Mouse (Mus musculus) midbrain, embryonic 16.5 days (tissue): Measurements from ENCODE around the gene Cxcr1. TPM values are rescaled to one million over a fixed set of nuclear protein-coding genes. Genes with fewer than 3 reads are reported as not detected.

Source experiments
- ATAC-seq: fragments of 200-750 bp; cut with Nextera tagmentation; 2 replicates; pipeline ENCODE4 v1.8.0; 2017; ENCODE audit warnings: moderate TSS enrichment
- H3K27ac ChIP-seq: fragments of 300-500 bp; sonication (generic); 2 replicates; pipeline ENCODE4 v1.5.1; 2014; ENCODE audit warnings: mild to moderate bottlenecking, low read length, mixed read lengths
- H3K27me3 ChIP-seq: fragments of 300-500 bp; sonication (generic); 2 replicates; pipeline ENCODE4 v1.6.1; 2014; ENCODE audit warnings: low read depth, low read length, mixed read lengths; ENCODE audit not compliant: control insufficient read depth, insufficient read depth
- H3K36me3 ChIP-seq: fragments of 300-500 bp; sonication (generic); 2 replicates; pipeline ENCODE4 v1.6.1; 2014; ENCODE audit warnings: mild to moderate bottlenecking, low read length, moderate library complexity, mixed read lengths; ENCODE audit not compliant: control insufficient read depth, insufficient read depth
- H3K4me1 ChIP-seq: fragments of 300-500 bp; sonication (generic); 2 replicates; pipeline ENCODE4 v1.6.1; 2014; ENCODE audit warnings: mild to moderate bottlenecking, low read length, mixed read lengths; ENCODE audit not compliant: control insufficient read depth, insufficient read depth
- H3K4me2 ChIP-seq: fragments of 300-500 bp; sonication (generic); 2 replicates; pipeline ENCODE4 v1.6.1; 2014; ENCODE audit warnings: mild to moderate bottlenecking, low read length, mixed read lengths
- H3K4me3 ChIP-seq: fragments of 300-500 bp; sonication (generic); 2 replicates; pipeline ENCODE4 v1.5.1; 2014; ENCODE audit warnings: low read depth, mild to moderate bottlenecking, low read length, moderate library complexity, mixed read lengths
- H3K9ac ChIP-seq: fragments of 300-500 bp; sonication (generic); 2 replicates; pipeline ENCODE4 v1.6.1; 2014; ENCODE audit warnings: low read depth, low read length, mixed read lengths
- H3K9me3 ChIP-seq: fragments of 300-500 bp; sonication (generic); replicated peaks from 2 replicates; pipeline ENCODE4 v1.6.1; 2014; ENCODE audit warnings: mild to moderate bottlenecking, low read length, mixed read lengths; ENCODE audit not compliant: control insufficient read depth, poor library complexity, severe bottlenecking
- WGBS: fragments of 180-500 bp; shearing (Covaris S2); extraction: QIAGEN DNeasy Blood & Tissue Kit; methylation state at CpG from one replicate; pipeline ENCODE4 v1.1.7; 2014; 5-methylcytosine and 5-hydroxymethylcytosine counted together
- polyA plus RNA-seq: library from polyadenylated mRNA; unstranded; fragments of >200 nt; fragmentation: Nextera tagmentation; extraction: Ambion mirVana; gene quantifications from 2 replicates; pipeline ENCODE4 v1.2.1, GENCODE M21; 2015

Cxcr1 gene
- polyA plus RNA-seq, 1 experiment from 2014 or later = not detected

DNA sequence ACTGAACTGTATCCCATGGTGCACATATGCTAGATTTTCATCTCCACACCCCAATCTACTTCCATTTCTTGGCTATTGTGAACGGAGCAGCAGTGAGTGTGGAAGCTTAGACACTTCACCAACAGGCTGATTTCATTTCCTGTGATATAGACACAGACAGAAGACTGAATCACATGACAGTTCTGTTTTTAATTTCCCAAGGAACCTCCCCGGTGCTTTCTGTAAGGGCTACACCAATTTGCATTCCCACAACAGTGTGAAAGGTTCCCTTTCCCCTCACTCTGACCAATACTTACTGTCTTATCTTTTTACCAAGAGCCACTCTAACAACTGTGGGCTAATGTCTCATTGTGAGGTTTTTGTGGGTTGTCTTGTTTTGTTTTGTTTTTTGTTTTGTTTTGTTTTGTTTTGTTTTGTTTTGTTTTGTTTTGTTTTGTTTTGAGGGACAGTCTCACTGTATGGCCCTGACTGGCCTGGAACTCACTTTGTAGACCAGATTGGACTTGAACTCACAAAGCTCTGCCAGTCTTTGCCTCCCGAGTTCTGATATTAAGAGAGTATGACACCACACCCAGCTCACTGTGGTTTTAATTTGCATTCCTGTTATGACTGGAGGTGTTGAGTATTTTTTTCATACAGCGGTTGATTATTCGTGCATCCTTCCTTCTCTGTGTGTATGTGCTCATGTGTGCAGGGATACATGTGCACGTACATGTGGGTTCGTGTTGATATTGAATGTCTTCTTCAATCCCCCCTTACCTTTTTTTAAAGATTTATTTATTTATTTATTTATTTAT is 6.8 kb upstream of the Cxcr1 start:
- no peaks in the 10 kb centered on the region for H3K36me3 ChIP-seq
- H3K9ac ChIP-seq = no peak overlapping the region
- no peak for ATAC-seq
- no peaks in the 10 kb centered on the region for H3K9me3 ChIP-seq
- H3K27me3 ChIP-seq = no peaks in the 10 kb centered on the region
- no peak overlapping the region for H3K4me3 ChIP-seq
- no peaks in the 10 kb centered on the region for H3K4me1 ChIP-seq
- WGBS = 88% methylated on average over 7 of the region's 7 CpGs
- no peak overlapping the region for H3K4me2 ChIP-seq
- H3K27ac ChIP-seq = no peak overlapping the region

DNA sequence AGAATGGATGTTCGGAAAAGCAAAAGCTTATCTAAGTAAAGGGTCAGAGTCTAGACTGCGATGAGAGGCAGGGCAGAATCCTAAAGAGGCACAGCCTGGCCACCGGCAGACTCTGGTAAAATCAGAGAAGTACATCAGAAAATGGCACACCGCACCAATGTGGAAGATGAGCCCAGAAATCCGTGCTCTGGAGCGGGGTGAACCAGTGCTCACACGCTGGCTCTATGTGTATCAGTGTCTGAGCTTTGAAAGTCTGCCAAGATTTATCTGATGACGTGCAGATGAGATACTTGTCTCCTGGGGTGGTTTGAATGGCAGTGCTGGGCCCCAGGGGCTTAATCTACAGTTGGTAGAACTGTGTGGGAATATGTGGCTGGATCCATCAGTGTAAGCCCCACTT is 4.6 kb upstream of the Cxcr1 start:
- Histone ChIP-seq H3K4me2 (no peak overlapping the region), H3K36me3 (no peaks in the 10 kb centered on the region), H3K4me1 (no peaks in the 10 kb centered on the region), H3K27ac (no peak overlapping the region), H3K9ac (no peak overlapping the region), H3K27me3 (no peaks in the 10 kb centered on the region), H3K4me3 (no peak overlapping the region), H3K9me3 (no peaks in the 10 kb centered on the region)
- 70% methylated on average over 8 of the region's 8 CpGs for WGBS
- ATAC-seq = no peak

DNA sequence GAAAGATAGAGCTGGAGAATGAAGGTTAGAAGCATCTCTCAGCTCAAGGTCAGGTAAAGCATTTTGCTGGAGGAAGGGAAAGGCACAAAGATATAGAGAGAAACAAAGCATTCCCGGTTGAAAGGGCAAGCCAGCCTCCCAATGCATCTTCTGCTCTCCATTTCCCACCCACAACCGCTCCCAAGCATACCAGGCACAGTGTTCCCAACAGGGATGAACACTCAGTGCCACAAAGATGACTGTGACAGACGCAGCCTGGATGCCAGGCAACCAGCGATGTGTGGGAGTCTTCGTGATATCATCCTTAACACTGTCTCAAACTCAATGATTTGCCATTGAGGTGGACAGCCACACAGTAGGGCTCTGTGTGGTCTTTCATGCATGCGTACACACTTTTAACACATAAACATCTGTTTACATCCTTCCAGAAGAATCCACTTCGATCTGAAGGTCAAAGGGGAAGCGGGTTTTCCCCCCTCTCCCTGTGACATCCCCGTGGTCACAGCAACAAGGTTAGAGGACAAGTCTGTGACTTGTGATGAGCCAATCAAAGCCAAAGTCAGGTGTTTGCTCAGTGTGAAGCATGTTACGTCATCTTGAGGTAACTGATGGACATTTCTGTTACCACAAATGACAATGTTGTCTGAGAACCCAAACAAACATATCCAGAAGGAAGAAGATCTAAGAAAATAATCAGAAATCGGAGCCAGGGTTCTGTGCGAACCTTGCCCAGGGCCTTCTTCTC is 3.5 kb upstream of the Cxcr1 start:
- H3K4me3 ChIP-seq = no peak overlapping the region
- H3K27ac ChIP-seq = no peak overlapping the region
- no peaks in the 10 kb centered on the region for H3K36me3 ChIP-seq
- H3K4me1 ChIP-seq = no peaks in the 10 kb centered on the region
- H3K9ac ChIP-seq = no peak overlapping the region
- no peak for ATAC-seq
- 83% methylated on average over 12 of the region's 12 CpGs for WGBS
- no peaks in the 10 kb centered on the region for H3K27me3 ChIP-seq
- H3K9me3 ChIP-seq = no peaks in the 10 kb centered on the region
- H3K4me2 ChIP-seq = no peak overlapping the region

DNA sequence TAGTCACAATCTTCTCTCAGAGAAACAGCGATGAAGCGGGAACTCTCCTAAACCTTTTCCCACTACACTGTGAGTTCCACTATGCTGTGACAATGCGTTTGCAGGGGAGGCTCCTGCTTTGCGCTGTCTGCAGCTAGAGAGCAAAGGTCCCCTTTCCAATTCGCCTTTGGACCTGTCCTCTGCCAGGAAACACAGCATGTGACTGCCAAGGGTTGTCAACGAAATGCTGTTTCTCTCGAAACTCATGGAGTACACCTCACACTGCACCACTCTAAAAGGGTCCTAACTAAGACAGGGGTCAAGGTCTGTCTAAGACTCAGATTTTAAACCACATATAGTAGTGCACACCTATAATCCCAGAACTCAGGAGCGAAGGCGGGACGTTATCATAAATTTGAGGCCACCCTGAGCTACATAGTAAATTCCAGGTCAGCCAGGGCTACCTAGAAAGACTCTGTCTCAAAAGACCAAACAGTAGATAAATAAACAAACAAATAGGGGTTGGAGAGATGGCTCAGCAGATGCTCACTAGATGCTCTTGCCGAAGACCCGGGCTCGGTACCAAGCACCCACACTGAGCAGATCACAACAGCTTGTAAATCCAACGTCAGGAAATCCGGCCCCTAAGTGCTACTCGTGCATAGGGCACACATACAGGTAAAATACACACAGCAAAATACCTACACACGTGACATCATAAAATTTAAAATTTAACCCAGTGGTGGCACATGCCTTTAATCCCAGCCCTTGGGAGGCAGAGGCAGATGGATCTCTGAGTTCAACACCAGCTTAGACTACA is 2.4 kb upstream of the Cxcr1 start:
- no peak overlapping the region for H3K27ac ChIP-seq
- H3K36me3 ChIP-seq = no peaks in the 10 kb centered on the region
- ATAC-seq = no peak
- no peaks in the 10 kb centered on the region for H3K4me1 ChIP-seq
- WGBS = 83% methylated on average over 17 of the region's 17 CpGs
- no peaks in the 10 kb centered on the region for H3K27me3 ChIP-seq
- H3K4me2 ChIP-seq = no peak overlapping the region
- H3K4me3 ChIP-seq = no peak overlapping the region
- no peak overlapping the region for H3K9ac ChIP-seq
- H3K9me3 ChIP-seq = no peaks in the 10 kb centered on the region

DNA sequence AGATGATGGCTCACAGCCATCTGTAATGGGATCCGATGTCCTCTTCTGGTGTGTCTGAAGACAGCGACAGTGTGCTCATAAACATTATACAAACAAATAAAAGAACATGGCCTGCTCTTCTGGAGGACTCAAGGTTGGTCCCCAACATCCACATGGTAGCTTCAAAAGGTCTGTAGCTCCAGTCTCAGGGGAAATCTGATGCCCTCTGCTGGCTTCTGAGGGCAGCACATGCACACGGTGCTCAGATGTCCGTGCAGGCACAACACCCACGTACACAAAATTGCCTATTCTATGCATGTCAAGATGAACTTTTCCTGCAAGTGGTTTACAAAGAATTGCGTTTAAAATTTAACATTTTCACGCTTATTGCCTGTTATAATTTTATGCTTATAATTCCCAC is 1.5 kb upstream of the Cxcr1 start:
- H3K27me3 ChIP-seq = no peaks in the 10 kb centered on the region
- WGBS = 47% methylated on average over 7 of the region's 7 CpGs
- H3K27ac ChIP-seq = no peak overlapping the region
- H3K4me2 ChIP-seq = no peak overlapping the region
- no peak for ATAC-seq
- H3K4me1 ChIP-seq = no peaks in the 10 kb centered on the region
- H3K36me3 ChIP-seq = no peaks in the 10 kb centered on the region
- no peak overlapping the region for H3K9ac ChIP-seq
- no peaks in the 10 kb centered on the region for H3K9me3 ChIP-seq
- no peak overlapping the region for H3K4me3 ChIP-seq

DNA sequence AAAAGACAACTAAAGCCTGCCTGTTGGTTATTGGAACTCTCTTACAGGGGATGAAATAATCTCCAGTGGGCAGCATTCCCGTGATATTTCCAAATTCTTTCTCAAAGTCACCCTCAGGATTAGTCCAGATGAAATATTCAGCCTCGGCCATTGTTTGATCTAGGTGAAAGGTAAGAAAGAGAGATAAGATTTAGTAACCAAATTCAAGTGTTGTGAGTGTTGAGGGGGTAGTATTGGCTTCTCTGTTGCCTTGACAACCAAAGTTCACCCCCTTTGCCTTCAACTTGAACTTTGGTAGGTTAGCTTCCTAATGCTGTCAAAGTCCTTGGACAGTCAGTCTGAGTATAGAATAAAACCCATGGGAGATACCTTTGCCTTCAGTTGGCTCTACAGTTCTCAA is 1.7 kb downstream of the Cxcr1 start:
- H3K4me3 ChIP-seq = no peak overlapping the region
- H3K27ac ChIP-seq = no peak overlapping the region
- no peak overlapping the region for H3K9ac ChIP-seq
- WGBS = 85% methylated on average over 2 of the region's 2 CpGs
- H3K4me2 ChIP-seq = no peak overlapping the region
- no peak for ATAC-seq
- H3K36me3 ChIP-seq = no peaks in the 10 kb centered on the region
- no peaks in the 10 kb centered on the region for H3K27me3 ChIP-seq
- H3K4me1 ChIP-seq = no peaks in the 10 kb centered on the region
- no peaks in the 10 kb centered on the region for H3K9me3 ChIP-seq

DNA sequence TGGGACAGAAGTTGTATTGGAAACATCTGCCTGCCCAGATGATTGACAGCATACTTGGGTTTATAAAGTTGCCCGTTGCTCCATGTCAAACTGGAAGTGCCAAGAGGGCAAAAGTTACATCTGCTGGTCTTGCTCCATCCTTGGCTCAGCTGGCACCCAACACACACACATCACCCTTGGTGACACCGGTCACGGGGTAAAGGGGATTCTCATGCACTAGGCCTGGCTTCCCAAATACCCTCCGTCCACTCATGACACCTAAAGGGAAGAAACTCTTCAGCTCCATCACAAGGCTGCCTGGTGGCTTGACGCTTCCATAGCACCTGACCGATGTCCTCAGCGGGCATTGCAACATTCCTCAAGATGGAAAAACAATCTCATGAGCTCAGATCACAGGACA is 4.0 kb downstream of the Cxcr1 start:
- Histone ChIP-seq H3K4me1 (no peaks in the 10 kb centered on the region), H3K27ac (no peak overlapping the region), H3K27me3 (no peaks in the 10 kb centered on the region), H3K9ac (no peak overlapping the region), H3K4me2 (no peak overlapping the region), H3K4me3 (no peak overlapping the region), H3K9me3 (no peaks in the 10 kb centered on the region), H3K36me3 (no peaks in the 10 kb centered on the region)
- 92% methylated on average over 7 of the region's 7 CpGs for WGBS
- no peak for ATAC-seq

DNA sequence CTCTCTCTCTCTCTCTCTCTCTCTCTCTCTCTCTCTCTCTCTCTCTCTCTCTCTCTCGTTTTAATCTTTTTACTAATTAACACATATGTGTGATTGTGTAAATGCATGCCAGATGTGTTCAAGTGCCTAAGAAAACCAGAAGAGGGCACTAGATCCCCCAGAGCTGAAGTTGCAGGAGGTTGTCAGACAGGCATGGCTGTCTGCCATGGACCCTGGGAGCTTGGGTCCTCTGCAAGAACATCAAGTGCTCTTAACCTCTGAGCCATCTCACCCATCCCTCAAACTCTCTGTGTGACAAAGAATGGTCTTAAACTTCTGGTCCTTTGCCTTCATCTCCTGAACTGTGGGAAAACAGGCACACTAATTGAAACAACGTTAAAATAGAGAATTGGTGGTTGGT is 11.4 kb downstream of the Cxcr1 start:
- Histone ChIP-seq H3K9me3 (no peaks in the 10 kb centered on the region), H3K36me3 (no peaks in the 10 kb centered on the region), H3K4me2 (no peak overlapping the region), H3K9ac (no peak overlapping the region), H3K27ac (no peak overlapping the region), H3K27me3 (no peaks in the 10 kb centered on the region), H3K4me1 (no peaks in the 10 kb centered on the region), H3K4me3 (no peak overlapping the region)
- 60% methylated on average over 2 of the region's 2 CpGs for WGBS
- ATAC-seq = no peak

DNA sequence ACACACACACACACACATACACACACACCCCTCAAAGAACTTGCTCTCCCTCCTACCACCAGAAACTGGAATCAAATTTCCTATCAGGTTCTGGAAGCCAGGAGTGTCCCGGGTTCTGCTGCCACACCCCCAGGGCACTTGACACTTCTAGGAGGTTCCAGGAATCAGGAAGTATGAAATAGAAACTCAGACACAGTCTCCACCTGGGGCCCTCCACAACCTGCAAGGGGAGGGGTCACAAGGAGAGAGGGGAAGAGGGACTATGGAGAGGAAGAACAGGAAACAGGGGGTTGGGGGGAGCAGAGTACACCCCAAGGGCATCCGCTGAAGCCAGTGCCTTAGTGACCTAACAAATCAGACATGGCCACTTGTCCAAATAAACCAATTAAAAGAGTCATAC is 13.0 kb downstream of the Cxcr1 start:
- Histone ChIP-seq H3K27me3 (no peaks in the 10 kb centered on the region; the same call in 1 of the 2 replicates), H3K9ac (no peak overlapping the region), H3K4me2 (no peak overlapping the region), H3K9me3 (no peaks in the 10 kb centered on the region), H3K36me3 (no peaks in the 10 kb centered on the region), H3K27ac (no peak overlapping the region), H3K4me3 (no peak overlapping the region), H3K4me1 (no peaks in the 10 kb centered on the region)
- WGBS = 91% methylated on average over 2 of the region's 2 CpGs
- no peak for ATAC-seq
